Mouse (Mus musculus) heart, embryonic 16.5 days (tissue): Measurements from ENCODE around the gene Pde4b. TPM values are rescaled to one million over a fixed set of nuclear protein-coding genes. Genes with fewer than 3 reads are reported as not detected.

Experiments used
- ATAC-seq: fragments of 200-750 bp; cut with Nextera tagmentation; replicated peaks from 2 replicates; pipeline ENCODE4 v1.8.0; 2017; ENCODE audit warnings: moderate number of reproducible peaks; ENCODE audit not compliant: insufficient read depth, low FRiP score; ENCODE audit errors: extremely low read depth
- H3K27ac ChIP-seq: fragments of 300-500 bp; sonication (generic); 2 replicates; pipeline ENCODE4 v1.5.1; 2014; ENCODE audit warnings: mild to moderate bottlenecking, low read length, control low read depth, moderate library complexity
- H3K27me3 ChIP-seq: fragments of 300-500 bp; sonication (generic); 2 replicates; pipeline ENCODE4 v1.6.1; 2014; ENCODE audit warnings: low read length, mixed read lengths; ENCODE audit not compliant: control insufficient read depth, insufficient read depth
- H3K36me3 ChIP-seq: fragments of 300-500 bp; sonication (generic); 2 replicates; pipeline ENCODE4 v1.6.1; 2014; ENCODE audit not compliant: control insufficient read depth, insufficient read depth
- H3K4me1 ChIP-seq: fragments of 300-500 bp; sonication (generic); 2 replicates; pipeline ENCODE4 v1.6.1; 2014; ENCODE audit warnings: low read length, mixed read lengths; ENCODE audit not compliant: control insufficient read depth, insufficient read depth
- H3K4me2 ChIP-seq: fragments of 300-500 bp; sonication (generic); 2 replicates; pipeline ENCODE4 v1.6.1; 2014; ENCODE audit warnings: low read depth, mild to moderate bottlenecking, control low read depth, low read length
- H3K4me3 ChIP-seq: fragments of 300-500 bp; sonication (generic); 2 replicates; pipeline ENCODE4 v1.5.1; 2014; ENCODE audit warnings: mild to moderate bottlenecking, control low read depth, low read length
- H3K9ac ChIP-seq: fragments of 300-500 bp; sonication (generic); 2 replicates; pipeline ENCODE4 v1.6.1; 2014; ENCODE audit warnings: low read length, control low read depth
- H3K9me3 ChIP-seq: fragments of 300-500 bp; sonication (generic); replicated peaks from 2 replicates; pipeline ENCODE4 v1.6.1; 2016; ENCODE audit warnings: low read length; ENCODE audit not compliant: control insufficient read depth
- WGBS: fragments of 180-500 bp; shearing (Covaris S2); extraction: QIAGEN DNeasy Blood & Tissue Kit; methylation state at CpG from one replicate; pipeline ENCODE4 v1.1.7; 2014; 5-methylcytosine and 5-hydroxymethylcytosine counted together
- polyA plus RNA-seq: library from polyadenylated mRNA; unstranded; fragments of >200 nt; fragmentation: Nextera tagmentation; extraction: Ambion mirVana; gene quantifications from 2 replicates; pipeline ENCODE4 v1.2.1, GENCODE M21; 2015

The Pde4b gene
- polyA plus RNA-seq, 1 experiment from 2014 or later = 28.4 TPM

- Histone ChIP-seq H3K27me3 (no peaks in the 10 kb centered on the region), H3K36me3 (no peaks in the 10 kb centered on the region), H3K27ac (peak overlapping the region; percentile 96), H3K9me3 (no peaks in the 10 kb centered on the region), H3K4me1 (no peaks in the 10 kb centered on the region; the same call in 1 of the 2 replicates), H3K4me3 (peak overlapping the region; percentile 63), H3K4me2 (peak overlapping the region; percentile 64), H3K9ac (peak overlapping the region; percentile 79)
- 4% methylated on average over 15 of the region's 15 CpGs for WGBS
- peak; percentile 91 for ATAC-seq
Observed at GRCm38 (mm10) chr4:102254466-102255294, 167.3 kb downstream of the Pde4b start.

DNA sequence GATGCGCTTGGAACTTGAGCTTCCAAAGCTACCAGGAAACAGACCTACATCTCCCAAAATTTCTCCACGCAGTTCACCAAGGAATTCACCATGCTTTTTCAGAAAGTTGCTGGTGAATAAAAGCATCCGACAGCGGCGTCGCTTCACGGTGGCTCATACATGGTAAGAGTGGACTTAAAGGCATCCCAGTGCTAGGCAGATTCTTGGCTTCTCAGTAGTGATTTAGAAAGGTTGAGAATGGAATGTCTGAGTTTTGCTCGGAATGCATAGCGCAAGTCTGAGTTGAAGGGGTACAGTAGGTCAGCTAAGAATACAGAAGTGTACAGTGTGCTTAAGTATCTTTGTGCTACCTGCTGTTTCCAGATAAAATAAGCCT lies 167.9 kb downstream of the Pde4b start:
- peak overlapping the region; percentile 63 for H3K4me3 ChIP-seq
- no peaks in the 10 kb centered on the region for H3K9me3 ChIP-seq
- H3K27ac ChIP-seq = peak overlapping the region; percentile 96
- peak overlapping the region; percentile 79 for H3K9ac ChIP-seq
- peak overlapping the region; percentile 64 for H3K4me2 ChIP-seq
- no peaks in the 10 kb centered on the region for H3K27me3 ChIP-seq
- no peaks in the 10 kb centered on the region for H3K36me3 ChIP-seq
- no peaks in the 10 kb centered on the region; the same call in 1 of the 2 replicates for H3K4me1 ChIP-seq
- ATAC-seq = no peak; the same call in 1 of the 2 replicates
- WGBS = 23% methylated on average over 9 of the region's 9 CpGs

DNA sequence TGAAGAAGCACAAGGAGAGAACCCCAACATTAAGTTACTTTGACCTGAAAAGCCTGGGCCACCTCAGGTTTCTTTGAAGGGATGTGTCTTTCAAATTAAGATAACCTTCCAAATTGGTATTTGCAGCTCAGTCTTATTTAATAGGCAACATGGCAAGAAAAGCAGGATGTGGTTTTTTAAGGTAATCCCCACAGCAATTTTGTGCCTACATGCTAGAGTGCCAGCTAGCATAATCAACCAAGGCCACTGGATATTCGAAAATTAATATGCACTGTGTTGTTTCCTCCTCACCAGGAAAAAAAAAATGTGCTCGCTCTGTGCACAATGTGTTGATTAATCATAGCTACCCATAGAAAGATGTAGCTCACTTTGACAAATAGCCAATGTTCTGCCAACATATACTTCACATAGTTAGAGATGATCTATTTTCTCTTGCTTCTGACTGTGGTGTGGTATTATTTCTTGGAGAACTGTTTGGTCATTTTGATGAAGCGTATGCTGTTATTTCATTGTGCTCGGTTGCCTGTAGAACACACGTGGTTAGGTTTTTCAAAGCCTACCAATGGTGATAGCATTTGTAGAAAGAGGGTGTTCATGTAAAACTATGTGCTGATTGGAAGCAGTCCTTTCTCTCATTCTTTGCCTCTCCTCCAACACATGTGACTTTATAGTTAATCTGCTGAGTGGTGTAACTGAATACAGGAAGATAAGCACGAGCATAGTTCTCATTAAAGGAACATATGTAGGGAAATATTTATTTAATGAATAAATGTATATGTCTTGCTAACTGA lies 169.0 kb downstream of the Pde4b start:
- peak overlapping the region; percentile 56 for H3K4me3 ChIP-seq
- peak overlapping the region; percentile 70 for H3K27ac ChIP-seq
- WGBS = 39% methylated on average over 6 of the region's 6 CpGs
- H3K4me1 ChIP-seq = no peaks in the 10 kb centered on the region; the same call in 1 of the 2 replicates
- H3K4me2 ChIP-seq = peak overlapping the region; percentile 63
- no peaks in the 10 kb centered on the region for H3K36me3 ChIP-seq
- no peaks in the 10 kb centered on the region for H3K9me3 ChIP-seq
- peak overlapping the region; percentile 79 for H3K9ac ChIP-seq
- no peak; the same call in 1 of the 2 replicates for ATAC-seq
- H3K27me3 ChIP-seq = no peaks in the 10 kb centered on the region

DNA sequence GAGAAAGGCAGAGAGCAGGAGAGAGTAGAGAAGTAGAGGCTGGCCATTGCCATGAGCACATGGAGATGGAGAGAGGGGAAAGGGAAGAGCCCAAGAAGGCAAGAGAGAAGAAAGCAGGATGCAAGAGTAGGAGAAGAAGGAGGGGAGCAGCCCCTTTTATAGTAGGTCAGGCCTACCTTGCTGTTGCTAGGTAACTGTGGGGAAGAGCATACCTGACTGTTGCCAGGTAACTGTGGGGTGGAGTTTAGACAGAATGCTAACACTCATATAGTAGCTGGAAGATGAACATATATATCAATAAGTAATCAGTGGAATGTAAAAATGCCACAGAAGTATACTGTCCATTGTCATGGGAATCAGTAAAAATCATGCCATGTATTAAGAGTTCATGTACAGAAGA lies 172.9 kb downstream of the Pde4b start:
- no peak overlapping the region for H3K4me3 ChIP-seq
- no peaks in the 10 kb centered on the region for H3K27me3 ChIP-seq
- H3K36me3 ChIP-seq = no peaks in the 10 kb centered on the region
- H3K9me3 ChIP-seq = no peaks in the 10 kb centered on the region
- no peak overlapping the region for H3K9ac ChIP-seq
- no peak overlapping the region for H3K4me2 ChIP-seq
- no peaks in the 10 kb centered on the region for H3K4me1 ChIP-seq
- H3K27ac ChIP-seq = no peak overlapping the region
- ATAC-seq = no peak

GRCm38 (mm10) chr4:102272313-102272712 lies 185.0 kb downstream of the Pde4b start:
- Histone ChIP-seq H3K4me2 (no peak overlapping the region), H3K4me3 (no peak overlapping the region), H3K9ac (no peak overlapping the region), H3K9me3 (no peaks in the 10 kb centered on the region), H3K4me1 (peaks cover 3% of the 10 kb centered on the region; the same call in 1 of the 2 replicates), H3K27ac (no peak overlapping the region), H3K36me3 (no peaks in the 10 kb centered on the region), H3K27me3 (no peaks in the 10 kb centered on the region)
- 50% methylated on average over 3 of the region's 3 CpGs for WGBS
- no peak for ATAC-seq

DNA sequence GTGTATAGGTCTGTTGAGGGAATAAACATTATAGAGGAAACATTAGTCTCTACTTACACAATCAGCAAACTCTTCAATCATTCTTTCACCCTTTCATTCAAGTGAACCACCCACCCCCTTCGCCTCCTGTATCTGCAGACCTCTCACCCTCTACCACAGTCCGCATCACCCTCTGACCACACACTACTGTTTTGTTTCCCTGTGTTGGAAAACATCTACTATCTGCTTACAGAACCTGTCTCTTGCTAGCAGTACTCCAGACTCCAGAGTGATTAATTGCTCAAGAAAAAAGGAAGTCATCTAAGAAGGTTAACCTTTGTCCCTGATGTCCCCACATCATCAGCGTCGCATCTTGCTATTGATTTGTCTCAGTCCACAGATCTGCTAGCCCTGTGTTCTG lies 185.4 kb downstream of the Pde4b start:
- Histone ChIP-seq H3K9ac (no peak overlapping the region), H3K27ac (no peak overlapping the region), H3K4me1 (peaks cover 3% of the 10 kb centered on the region; the same call in 1 of the 2 replicates), H3K27me3 (no peaks in the 10 kb centered on the region), H3K4me2 (no peak overlapping the region), H3K36me3 (no peaks in the 10 kb centered on the region), H3K4me3 (no peak overlapping the region), H3K9me3 (no peaks in the 10 kb centered on the region)
- WGBS = 74% methylated on average over 4 of the region's 4 CpGs
- ATAC-seq = no peak

GRCm38 (mm10) chr4:102275716-102276115 lies 188.4 kb downstream of the Pde4b start:
- H3K27me3 ChIP-seq = no peaks in the 10 kb centered on the region
- no peak overlapping the region for H3K4me3 ChIP-seq
- H3K36me3 ChIP-seq = no peaks in the 10 kb centered on the region
- WGBS = 65% methylated on average over 4 of the region's 4 CpGs
- ATAC-seq = no peak
- H3K27ac ChIP-seq = no peak overlapping the region
- H3K4me1 ChIP-seq = peaks cover 11% of the 10 kb centered on the region
- H3K9me3 ChIP-seq = no peaks in the 10 kb centered on the region
- no peak overlapping the region for H3K4me2 ChIP-seq
- no peak overlapping the region for H3K9ac ChIP-seq

- no peaks in the 10 kb centered on the region for H3K27me3 ChIP-seq
- H3K9me3 ChIP-seq = no peaks in the 10 kb centered on the region
- H3K36me3 ChIP-seq = no peaks in the 10 kb centered on the region
- peak overlapping the region; percentile 23; the same call in 1 of the 2 replicates for H3K27ac ChIP-seq
- H3K4me3 ChIP-seq = no peak overlapping the region
- H3K4me2 ChIP-seq = peak overlapping the region; percentile 15; the same call in 1 of the 2 replicates
- H3K4me1 ChIP-seq = peaks cover 17% of the 10 kb centered on the region
- 43% methylated on average over 2 of the region's 2 CpGs for WGBS
- no peak overlapping the region for H3K9ac ChIP-seq
- ATAC-seq = no peak
Observed at GRCm38 (mm10) chr4:102278958-102279357, 191.6 kb downstream of the Pde4b start.

DNA sequence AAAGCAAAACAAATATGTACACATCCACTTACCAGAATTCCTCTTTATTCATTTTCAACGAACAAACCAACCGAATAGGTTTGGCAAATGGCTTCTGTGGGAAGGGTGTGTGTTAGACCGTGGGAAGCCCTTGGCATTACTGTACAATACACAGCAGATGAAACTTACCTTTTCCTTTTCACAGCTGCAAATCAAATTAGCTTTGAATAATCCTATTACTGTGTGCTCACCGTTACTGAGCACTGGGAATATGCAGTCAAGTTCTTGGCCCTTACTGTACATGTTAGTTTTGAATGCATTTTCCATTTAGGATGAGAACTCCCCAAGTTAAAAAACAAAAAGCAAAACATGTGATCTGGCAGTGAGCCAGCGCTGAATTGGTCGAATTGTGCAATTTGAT lies 199.8 kb downstream of the Pde4b start:
- H3K27me3 ChIP-seq = no peaks in the 10 kb centered on the region
- no peak overlapping the region for H3K9ac ChIP-seq
- no peak overlapping the region for H3K4me3 ChIP-seq
- WGBS = 73% methylated on average over 6 of the region's 6 CpGs
- no peaks in the 10 kb centered on the region for H3K36me3 ChIP-seq
- H3K4me2 ChIP-seq = no peak overlapping the region
- H3K4me1 ChIP-seq = peaks cover 17% of the 10 kb centered on the region
- ATAC-seq = no peak
- no peak overlapping the region for H3K27ac ChIP-seq
- H3K9me3 ChIP-seq = no peaks in the 10 kb centered on the region
